Mouse (Mus musculus): ENCODE data around the gene Adamts14.
A peak's percentile ranks its signal among the peaks of the same experiment; 100 is the strongest.

Adamts14 gene

DNA sequence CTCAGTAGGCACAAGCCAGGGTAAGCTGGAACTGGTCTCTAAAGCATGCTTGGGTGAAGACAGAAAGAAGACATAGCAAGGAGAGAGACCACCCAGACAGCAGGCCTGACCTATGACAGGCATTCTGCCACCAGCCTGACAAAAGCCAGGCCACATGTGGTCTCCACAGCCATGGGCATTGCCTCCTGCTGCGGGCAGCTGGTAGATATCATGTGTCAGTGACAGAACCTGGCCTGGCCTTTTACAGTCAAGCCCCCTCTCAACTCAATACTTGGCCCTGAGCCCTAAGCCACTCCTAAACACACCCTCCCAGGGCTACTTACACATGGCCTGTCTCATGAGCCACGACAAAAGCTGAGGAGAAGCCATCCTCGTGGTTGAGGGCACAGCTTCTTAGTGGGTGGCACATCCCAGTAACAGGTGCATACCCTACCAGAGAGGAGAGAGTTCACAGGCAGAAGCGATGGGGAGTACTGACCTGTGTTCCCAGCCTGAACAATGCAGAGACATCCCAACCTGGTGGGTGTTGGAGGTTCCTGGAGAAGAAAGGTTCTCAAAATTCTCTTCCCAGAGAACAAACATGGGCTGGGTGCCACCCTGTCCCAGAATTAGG lies 46.3 kb downstream of the Adamts14 start:
- no peak for DNase-seq

DNA sequence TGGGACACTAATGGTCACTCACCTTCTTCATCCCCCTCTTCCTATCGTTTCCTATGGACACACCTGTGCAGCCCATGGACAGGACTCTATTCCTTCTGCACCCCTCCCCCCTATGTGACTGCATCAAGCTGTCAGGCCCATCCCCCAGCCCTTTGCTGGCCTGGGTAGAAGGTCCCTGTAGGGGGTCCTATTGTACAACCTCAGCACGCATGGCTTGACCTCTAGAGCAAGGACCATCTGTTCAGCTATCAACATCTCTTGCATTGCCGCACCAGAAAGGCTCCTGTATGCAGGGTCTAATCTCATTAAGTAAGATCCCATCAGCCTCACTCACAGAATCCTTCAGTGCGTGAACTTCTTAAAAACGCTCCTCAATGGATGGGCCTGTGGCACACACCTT lies 47.5 kb downstream of the Adamts14 start:
- DNase-seq, result no peak

DNA sequence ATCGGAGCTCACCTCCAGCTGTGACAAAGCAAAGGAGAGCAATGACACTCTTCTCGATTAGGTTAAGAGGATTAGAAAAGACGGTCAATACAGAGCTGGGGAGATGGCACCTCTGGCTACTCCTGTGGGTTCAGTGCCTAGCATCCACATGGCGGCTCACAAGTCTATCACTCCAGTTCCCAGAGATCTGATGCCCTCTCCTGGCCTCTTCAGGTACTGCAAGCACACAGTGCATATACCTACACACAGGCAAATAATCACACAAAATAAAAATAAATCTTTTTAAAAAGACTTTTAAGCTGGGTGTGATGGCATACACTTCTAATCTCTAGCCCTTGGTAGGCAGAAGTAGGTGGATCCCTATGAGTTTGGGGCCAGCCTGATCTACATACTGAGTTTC lies 53.9 kb downstream of the Adamts14 start:
- no peak for DNase-seq

DNA sequence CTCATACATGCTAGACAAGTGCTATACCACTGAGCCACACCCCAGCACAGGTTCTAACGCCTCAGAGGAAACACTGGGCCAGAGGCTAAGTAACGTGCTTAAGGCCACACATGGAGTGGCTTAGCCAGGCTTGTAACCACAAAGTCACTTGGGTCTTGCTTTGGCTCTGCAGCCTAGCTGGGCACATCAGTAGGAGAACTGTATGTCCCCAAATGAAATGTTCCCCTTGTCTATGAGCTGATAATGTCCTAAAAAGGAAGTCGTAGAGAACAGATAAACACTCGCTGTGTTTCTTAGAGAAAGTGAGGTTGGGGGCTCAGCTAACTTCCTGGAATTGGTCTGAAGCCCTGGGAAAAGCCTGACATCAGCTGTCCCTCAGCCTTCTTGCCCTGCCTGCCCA lies 57.1 kb downstream of the Adamts14 start:
- DNase-seq, result no peak

DNA sequence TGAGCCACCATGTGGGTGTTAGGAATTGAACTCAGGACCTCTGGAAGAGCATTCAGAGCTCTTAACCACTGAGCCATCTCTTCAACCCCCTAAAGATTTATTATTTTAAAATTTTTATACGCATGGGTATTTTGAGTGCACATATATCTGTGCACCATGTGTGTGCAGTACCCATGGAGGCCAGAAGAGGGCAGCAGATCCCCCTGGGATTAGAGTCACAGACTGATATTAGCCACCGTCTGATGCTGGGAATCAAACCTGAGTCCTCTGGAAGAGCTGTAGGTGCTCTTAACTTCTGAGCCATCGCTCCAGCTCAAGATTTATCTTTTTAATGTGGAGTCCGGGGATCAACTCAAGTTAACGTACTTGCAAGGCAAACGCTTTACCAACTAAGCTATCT lies 57.6 kb downstream of the Adamts14 start:
- no peak for DNase-seq

DNA sequence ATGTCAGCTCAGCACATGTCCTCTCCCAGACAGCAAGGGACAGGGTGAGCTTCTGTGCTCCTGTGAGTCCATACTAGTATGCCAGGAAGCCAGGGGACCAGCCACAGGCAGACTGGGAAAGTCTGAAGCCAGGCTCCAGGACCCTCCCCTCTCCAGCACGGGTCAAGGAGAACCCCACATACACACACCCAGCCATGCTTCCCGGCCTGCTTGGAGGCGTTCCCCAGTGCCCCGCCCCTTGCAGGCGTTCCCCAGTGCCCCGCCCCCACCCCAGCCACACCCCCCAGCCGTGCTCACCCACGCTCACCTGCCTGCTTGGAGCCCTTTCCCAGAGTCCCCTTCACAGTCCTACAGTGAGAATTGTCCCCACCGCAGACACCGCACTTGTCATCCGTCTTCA lies 60.4 kb downstream of the Adamts14 start:
- DNase-seq, result no peak

DNA sequence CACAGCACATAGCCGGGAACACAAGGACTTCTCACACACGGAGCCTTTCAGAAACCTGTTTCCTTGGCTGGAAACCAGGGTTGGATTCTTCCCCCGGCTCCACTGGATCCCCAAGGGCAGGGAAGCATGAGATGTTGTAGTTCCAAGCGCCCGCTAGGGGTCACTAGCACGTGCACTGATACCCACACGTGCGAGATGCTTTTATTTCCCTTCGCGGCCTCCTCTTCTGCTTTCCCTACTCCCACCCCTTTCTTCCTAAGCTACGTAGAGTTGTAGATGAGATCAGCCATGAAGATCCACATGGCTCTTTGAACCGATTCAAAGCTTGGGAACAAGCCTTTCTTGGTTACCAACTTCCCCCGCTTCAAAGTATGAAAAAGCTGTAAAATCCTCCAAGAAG lies 61.5 kb downstream of the Adamts14 start:
- peak; percentile 67 for DNase-seq

DNA sequence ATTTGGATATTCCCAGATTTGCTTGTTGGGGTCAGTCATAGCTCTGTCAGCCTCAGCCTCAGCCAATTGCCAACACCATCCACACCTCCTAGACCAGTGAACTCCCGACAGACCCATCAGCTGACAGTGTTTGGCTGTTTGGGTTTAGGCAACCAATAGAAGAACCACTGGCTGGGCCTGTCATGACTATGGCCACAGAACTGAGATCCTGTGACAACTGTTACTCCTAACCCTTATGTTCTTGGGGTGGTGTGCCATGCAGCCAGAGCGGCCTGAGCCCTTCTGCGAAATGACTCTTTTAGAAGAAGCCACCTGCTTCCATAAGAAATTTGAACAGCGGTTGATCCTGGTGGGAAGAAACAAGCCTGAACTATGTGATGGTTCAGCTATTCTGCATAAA lies 62.1 kb downstream of the Adamts14 start:
- DNase-seq, result no peak

DNA sequence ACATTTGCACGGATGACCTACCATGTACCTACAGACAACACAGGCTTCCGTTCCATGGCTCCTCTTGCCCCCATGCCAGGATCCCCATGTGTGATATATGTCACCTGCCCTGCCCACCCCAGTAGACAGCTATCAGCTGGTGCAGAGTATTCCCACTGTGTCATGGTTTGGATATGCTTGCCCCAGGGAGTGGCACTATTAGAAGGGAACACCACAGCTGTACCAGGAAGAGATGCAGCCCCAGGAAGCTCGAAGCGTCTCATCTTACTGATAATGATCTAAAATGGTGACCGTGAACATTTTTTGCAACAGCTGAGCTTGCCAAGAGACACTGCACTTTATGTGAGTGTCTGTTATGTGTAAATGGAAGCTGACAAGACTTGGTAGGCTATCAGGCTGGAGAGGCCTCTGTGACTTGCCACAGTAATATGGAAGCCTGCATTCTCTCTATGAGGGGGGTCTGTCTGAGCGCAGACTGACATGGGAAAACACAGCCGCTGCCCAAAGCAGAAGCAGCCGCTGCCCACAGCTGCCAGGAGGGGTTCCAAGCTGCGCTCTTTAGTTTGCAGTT lies 65.0 kb downstream of the Adamts14 start:
- no peak for DNase-seq

DNA sequence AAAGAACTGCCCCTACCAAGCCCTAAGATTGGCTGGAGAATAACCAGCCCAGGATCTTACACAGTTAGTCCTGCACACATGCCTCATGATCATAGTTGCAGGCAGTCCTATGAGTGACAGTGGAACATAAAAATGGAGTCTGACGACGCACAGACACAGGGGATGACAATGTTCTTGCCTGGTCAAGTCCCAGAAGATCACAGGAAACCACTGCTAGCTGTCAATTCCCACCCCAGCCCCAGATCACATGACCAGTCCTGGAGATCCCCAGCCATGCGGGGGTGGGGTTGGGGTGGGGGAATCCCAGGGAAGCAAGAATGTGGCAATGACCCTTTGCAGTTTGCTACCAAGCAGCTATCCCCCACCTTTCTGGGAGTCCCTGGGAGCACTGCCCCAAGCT lies 69.3 kb downstream of the Adamts14 start:
- no peak for DNase-seq

DNA sequence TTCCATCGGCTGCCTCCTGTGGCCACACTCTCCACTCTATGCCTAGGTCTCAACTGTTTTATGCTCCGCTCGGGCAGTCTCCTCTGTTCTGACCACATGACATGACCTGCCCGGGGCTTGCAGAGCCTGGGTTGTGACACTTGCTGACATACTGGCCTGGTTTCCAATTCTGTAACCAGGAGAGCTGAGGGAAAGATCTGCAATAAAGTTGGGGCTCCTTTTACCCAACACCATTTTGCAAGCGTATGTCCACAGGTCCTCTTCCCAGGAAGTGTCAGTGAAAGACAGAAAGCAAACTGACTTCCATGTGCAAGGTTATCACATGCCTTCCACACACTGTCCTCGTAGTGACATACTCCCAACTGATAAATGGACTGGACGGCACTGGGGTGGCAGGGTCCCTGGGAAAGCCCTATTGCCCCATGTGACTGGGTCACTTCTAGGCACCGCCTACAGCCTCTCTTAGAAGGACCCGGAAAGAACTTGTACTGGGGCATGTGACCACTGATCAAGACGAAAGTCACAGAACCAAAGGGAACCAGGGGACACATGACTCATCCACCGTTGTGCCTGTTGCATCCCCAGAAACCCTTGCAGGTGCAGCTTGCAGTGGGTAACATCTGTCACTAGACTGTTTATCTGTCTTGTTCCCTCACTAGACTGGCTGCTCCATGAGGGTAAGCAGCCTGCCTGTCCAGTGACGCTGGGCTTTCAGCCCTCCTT lies 71.5 kb downstream of the Adamts14 start:
- DNase-seq, result no peak

DNA sequence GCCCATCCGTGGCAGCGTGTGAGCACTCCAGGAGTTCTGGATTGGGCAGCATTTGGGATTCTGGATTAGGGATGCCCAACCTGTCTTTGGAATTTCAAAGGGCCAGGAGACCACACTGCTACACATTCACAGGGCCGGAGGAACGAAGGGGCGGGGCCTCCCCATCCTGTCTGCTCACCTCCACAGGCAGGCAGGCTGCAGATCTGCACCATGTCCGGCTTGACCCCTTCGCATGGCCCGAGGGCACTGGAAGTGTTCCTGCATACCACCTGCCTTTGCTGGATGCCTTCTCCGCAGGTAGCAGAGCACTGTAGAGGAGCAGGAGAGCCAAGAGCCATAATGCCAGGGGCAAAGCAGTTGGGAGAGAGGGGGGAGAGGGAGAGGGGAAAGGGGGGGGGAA lies 72.2 kb downstream of the Adamts14 start:
- no peak for DNase-seq

DNA sequence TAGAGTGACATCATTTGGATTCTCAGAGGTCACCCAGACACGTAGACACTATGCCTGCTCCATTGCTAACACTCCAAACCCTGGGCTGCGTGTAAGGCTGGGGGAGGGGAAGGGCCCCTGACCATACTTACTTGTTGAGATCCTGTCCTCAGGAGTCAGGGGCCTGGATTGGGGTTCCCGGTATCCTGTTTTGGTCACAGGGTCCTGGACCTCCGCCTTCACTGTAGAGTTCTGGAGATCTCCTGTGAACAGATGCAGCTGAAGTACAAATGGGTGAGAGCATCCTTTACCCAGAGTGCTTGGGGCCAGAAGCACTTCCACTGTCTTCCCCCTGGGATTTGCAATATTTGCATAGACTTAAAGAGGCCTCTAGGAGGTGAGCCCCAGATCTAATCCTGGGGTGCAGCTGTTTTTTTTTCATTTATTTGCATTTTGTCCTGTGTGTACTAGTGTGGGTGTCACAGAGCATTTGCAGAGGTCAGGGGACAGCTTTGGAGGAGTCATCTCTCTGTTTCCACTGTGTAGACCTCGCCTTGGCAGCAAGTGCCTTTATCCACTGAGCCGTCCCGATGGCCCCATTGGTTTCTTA lies 72.9 kb downstream of the Adamts14 start:
- no peak for DNase-seq

DNA sequence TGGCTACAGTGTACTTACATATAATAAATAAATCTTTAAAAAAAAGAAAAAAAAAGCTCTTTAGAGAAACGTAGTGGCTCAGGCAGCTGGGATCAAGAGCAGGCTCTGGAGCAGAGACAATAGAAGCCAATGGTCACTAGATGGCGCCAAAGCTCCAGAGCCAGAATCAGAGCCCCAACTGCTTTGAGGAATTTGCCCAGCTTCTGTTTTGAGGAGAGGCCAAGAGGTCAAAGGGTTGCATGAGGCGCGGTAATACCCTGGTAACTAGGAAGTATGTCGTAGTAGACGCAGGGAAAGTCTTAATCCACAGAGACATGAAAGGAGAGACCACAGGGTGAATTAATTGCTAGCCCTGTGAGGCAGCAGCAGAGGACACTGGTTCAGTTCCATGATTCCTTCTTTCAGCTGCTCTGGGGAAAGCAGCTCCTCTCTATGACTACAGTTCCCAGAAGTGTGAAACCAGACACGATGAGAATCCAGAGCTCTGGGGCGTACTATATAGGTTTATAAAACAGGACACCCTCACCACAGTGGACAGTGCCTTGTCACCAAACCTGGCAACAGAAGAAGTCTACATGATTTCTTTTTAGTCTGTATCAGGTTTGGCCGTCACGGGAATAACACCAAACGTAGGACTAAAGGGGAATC lies 73.5 kb downstream of the Adamts14 start:
- DNase-seq, result peak; percentile 82

DNA sequence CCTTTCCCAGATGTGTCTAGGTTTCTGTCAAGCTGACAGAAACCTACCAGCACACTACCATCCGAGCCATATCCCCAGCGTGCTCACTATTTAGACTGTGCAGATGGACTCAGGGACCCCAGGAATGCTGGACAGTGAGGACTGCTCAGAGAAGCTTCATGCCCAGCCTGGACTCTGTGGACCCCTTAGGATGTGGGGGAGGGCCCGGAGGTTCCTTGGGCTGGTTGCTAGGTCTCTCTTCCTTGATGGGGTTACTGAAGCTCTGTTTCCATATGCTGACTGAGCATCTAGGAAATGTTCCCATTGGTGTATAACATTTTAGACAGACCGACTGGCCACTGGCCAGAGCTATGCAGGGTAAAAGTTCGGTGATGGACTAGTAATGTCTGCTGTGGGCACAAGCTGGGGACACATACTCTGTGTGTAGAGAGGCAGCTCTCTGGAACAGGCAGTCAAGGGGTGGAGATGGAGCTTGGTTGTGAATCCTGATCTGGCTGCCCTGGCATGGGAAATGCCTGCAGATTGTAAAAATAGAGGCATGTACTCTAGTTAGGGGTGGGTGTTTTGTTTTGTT lies 77.4 kb downstream of the Adamts14 start:
- DNase-seq, result no peak

DNA sequence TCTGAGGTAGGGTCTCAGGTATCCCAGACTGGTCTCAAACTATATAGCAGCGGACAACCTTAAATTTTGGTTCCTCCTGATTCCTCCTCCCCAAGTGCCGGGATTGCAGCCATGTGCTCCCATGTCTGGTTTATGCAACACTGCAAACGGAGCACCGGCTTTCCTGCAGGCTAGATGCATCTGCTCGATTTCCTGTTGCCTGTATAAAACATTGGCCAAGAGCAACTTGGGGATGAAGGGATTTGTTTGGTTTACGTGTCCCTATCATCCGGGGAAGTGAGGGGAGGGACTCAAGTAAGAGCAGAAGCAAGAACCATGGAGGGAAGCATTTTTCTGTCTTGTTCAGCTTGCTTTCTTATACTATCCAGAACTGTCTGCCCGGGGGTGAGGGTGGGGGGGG lies 78.0 kb downstream of the Adamts14 start:
- no peak for DNase-seq

DNA sequence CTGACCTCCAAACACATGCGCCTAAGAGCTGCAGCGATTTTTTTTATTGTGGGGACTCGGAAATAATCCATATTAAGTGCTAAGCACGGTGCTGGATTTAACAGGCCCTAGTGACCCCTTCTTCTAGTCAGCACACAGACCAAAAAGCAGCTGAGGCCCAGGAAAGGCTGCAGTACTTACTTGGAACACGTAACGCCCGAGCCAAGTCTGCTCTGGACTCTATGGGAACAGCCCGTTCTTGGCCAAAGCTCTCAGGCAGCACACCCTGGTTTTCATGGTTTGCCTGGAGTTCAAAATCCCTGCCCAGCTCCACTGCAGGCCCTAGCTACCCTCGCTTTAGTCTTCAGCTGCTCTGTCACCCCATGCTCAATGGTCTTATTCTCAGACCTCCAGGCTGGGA lies 78.6 kb downstream of the Adamts14 start:
- DNase-seq, result no peak

DNA sequence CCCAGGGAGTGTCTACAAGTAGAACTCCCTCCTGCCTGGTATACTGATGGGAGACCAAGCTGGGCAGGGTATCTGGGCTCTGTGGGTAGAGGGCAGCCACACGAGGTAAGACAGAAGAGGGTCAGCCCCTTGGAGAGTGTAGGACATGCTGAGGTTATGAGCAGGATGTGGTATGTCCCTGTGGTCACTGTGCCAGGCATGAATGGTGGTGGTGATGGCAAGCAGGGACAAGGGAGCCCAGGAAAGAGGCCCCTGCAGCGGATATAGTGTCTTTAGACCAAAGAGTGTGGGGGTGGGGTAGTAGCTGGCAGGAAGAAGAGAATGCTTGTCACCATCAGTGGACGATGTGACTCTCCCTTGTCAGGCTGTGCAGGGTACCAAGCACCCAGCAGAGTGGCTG lies 85.2 kb downstream of the Adamts14 start:
- DNase-seq, result no peak

DNA sequence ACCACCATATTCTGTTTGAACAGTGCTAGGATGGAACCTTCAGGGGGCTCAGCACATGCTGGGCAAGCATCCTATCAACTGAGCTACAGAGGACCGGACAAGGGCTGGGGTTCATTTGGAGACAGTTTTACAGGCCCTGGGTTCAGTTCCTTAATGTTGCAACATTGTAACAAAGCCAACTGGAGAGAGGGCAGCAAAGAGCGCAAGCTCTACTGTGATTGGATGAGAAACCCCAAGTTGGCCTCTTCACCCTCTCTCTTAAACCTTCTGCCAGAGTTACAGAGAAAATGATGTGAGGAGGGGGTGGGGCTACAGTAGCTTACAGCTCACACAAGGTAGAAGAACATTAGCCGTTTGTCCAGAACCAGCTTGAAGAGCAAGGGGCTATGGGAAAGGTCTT lies 86.2 kb downstream of the Adamts14 start:
- no peak for DNase-seq

DNA sequence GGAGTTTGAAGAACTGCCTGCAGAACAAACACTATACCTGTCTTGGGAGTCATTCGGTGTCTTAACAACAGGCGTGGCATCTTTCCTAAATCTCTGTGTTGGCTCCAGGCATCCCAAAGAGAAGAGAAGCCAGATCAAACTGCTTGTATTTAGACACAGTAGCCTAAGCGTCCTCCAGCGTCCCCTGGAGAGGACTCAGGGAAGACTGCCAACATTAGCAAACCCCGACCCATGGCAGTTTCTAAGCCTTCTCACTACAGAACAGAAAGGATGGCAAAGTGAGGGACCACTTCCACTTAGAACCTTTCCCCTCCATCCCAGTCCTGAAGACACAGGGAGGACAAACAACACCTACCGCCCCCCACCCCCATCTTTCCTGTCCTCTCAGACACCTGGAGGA lies 93.3 kb downstream of the Adamts14 start:
- no peak for DNase-seq

DNA sequence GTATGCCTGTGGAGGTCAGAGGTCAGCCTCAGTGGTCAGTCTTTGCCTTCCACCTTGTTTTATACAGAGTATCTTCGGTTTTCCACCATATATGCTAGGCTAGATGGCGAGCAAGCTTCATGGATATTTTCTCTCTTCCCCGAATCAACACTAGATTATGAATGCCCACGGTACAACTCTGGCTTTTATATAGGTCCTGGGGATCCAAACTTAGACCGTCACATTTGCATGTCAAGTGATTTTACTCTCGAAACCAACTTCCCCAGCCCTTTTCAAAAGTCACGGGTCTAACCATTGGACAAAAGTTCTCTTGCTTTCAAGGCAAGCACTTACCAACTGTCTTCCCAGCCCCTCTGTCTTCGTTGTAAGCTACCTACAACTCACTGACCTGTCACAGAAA lies 94.6 kb downstream of the Adamts14 start:
- DNase-seq, result no peak

DNA sequence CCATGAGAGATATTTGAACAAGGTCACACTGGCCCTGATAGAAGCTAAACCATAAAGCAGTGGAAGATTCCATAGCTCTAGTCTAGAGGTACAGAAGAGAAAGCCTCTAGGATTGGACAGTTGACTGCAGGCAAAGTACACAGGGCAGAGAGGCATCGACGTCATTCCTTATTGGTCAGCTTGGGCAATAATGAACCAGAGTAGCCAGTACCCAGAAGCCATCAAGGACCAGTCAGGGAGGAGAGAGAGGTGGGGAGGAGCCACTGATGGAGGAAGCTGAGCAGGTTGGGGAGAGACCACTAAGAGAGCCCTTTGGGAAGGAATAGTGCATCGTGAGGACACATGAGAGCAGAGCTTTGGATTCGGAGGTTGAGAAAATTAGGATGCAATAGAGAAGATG lies 95.5 kb downstream of the Adamts14 start:
- DNase-seq, result no peak

DNA sequence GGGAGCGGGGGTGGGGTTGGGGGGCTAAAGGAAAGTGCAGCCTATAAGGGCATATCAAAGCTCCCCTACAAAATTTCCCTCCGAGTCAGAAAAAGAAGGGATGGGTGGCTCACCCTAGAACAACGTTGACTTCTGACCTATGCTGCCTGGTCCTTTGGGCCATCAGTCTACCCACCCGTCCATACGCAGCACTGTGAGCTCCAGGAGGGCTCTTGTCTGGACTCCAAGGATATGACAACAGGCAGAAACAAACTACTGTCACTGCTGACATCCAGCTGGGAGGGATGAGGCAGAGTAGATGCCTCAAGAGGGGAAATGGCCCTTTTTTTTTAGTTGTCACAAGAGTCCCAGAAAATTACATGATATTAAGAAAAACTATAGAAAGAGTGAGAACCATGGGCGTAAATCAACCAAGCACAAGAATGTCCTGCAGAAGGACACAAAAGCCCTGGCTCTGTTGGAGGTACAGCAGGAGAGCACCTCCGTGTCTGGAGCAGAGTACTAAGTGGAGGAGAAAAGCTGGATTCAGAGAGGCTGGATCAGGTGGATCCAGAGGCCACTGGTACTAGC lies 96.9 kb downstream of the Adamts14 start:
- no peak for DNase-seq
